Mouse (Mus musculus) ovary, adult 2 months (tissue): ENCODE data around the gene Slc6a5. TPM values are rescaled to one million over a fixed set of nuclear protein-coding genes. Genes with fewer than 3 reads are reported as not detected.

Experiments
- polyA plus RNA-seq: library from polyadenylated mRNA; depleted of rRNA; stranded (reverse); fragments of >200 nt; gene quantifications from 2 replicates; pipeline ENCODE4 v1.2.3, GENCODE M21; 2012; rRNA removed

The Slc6a5 gene
- not detected in 2 replicates for polyA plus RNA-seq

GRCm38 (mm10) chr7:49909850-49910249, at the start of gene Slc6a5:
TSS of gene Slc6a5 (plus strand) at chr7:49910146.

GRCm38 (mm10) chr7:49974841-49975440, 65.0 kb downstream of the Slc6a5 start, which contains the start of gene Nell1:
TSS of gene Nell1 (plus strand) at chr7:49974864.

Other genes starting within 250 kb of the Slc6a5 start
- gene Htatip2, start 151.0 kb upstream of the Slc6a5 start, polyA plus RNA-seq: 4.7 and 6.0 TPM in 2 replicates
- gene Prmt3, start 131.8 kb upstream of the Slc6a5 start, polyA plus RNA-seq: 77.7 and 98.0 TPM in 2 replicates
- 2.3 and 2.8 TPM in 2 replicates for gene Nell1, start 64.7 kb downstream of the Slc6a5 start, polyA plus RNA-seq